Mouse (Mus musculus): ENCODE measurements at regions not wholly inside any gene's neighbourhood (a gene's known extent, or its start where the extent isn't known, plus 50 kb on each side); places are given as distances from the start of the nearest gene placed in this dataset.

- no peak for DNase-seq (ENCODE audit: extremely low spot score in 1 of 2, low spot score in 1 of 2)
Measured at GRCm38 (mm10) chr9:73317048-73317447, 203.8 kb downstream of the Rsl24d1 start.

GRCm38 (mm10) chr9:73319704-73320307 lies 206.6 kb downstream of the Rsl24d1 start:
- no peak for DNase-seq (ENCODE audit: extremely low spot score in 1 of 2, low spot score in 1 of 2)

DNA sequence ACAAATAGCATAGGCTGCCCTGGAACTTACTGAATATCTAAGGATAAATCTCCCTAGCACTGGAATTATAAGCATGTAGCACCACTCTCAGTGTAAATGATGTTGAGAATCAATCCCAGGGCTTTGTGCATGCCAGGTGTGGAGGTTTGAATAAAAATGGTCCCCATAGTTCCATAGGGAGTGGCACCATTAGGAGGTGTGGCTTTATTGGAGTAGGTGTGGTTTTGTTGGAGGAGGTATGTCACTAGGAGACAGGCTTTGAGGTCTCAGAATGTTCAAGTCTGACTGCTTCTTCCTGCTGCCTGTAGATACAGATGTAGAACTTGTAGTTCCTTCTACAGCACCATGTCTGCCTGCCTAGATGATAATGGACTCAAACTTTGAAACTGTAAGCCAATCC lies 217.8 kb downstream of the Rsl24d1 start:
- no peak for DNase-seq (ENCODE audit: extremely low spot score in 1 of 2, low spot score in 1 of 2)

DNA sequence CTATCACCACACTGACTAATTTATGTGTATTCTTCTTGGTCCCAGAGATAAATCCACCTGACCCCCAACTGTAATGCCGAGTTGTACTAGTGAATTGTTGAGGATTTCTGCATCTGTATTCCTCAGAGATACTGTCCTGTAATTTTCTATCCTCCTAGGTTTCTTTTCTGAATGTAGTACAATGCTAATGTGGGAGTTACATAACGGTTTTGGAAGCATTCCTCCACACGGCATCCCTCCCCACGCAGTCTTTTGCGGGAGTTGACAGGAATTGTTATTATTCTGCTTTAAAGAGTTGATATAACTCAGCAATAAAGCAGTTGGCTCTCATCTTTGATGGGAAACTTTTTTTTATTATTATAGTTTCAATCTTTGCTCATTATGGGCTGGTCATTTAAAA lies 222.8 kb downstream of the Rsl24d1 start:
- DNase-seq (ENCODE audit: extremely low spot score in 1 of 2, low spot score in 1 of 2): no peak

- no peak for DNase-seq (ENCODE audit: extremely low spot score in 1 of 2, low spot score in 1 of 2)
Measured at GRCm38 (mm10) chr9:73337045-73337740, 224.0 kb downstream of the Rsl24d1 start.

GRCm38 (mm10) chr9:73355876-73356275 lies 242.7 kb downstream of the Rsl24d1 start:
- no peak for DNase-seq (ENCODE audit: extremely low spot score in 1 of 2, low spot score in 1 of 2)

DNA sequence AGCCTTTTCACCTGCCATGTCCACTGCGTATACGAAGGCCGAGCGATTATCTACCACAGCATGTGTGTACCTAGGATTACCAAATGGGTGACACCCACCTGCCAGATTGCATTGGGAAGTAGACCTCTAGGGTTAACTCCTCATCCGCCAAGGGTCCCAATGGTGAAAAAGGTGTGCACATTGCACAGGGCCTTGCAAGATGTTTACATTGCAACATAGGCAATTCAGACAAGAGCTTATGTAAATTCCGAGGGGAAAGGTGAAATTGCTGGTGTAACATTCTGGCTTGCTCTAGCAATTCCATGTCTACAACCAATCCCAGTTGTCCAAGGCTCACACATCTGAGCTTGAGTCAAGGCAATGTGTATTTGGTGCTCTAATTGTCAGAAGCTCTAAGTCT lies 245.7 kb downstream of the Rsl24d1 start:
- no peak for DNase-seq (ENCODE audit: extremely low spot score in 1 of 2, low spot score in 1 of 2)

GRCm38 (mm10) chr9:73380768-73381167 lies 267.5 kb downstream of the Rsl24d1 start:
- no peak for DNase-seq (ENCODE audit: extremely low spot score in 1 of 2, low spot score in 1 of 2)

- no peak for DNase-seq (ENCODE audit: extremely low spot score in 1 of 2, low spot score in 1 of 2)
Measured at GRCm38 (mm10) chr9:73392036-73392435, 278.8 kb downstream of the Rsl24d1 start.

- DNase-seq (ENCODE audit: extremely low spot score in 1 of 2, low spot score in 1 of 2): no peak
Measured at GRCm38 (mm10) chr9:73413367-73413930, 300.2 kb downstream of the Rsl24d1 start.

DNA sequence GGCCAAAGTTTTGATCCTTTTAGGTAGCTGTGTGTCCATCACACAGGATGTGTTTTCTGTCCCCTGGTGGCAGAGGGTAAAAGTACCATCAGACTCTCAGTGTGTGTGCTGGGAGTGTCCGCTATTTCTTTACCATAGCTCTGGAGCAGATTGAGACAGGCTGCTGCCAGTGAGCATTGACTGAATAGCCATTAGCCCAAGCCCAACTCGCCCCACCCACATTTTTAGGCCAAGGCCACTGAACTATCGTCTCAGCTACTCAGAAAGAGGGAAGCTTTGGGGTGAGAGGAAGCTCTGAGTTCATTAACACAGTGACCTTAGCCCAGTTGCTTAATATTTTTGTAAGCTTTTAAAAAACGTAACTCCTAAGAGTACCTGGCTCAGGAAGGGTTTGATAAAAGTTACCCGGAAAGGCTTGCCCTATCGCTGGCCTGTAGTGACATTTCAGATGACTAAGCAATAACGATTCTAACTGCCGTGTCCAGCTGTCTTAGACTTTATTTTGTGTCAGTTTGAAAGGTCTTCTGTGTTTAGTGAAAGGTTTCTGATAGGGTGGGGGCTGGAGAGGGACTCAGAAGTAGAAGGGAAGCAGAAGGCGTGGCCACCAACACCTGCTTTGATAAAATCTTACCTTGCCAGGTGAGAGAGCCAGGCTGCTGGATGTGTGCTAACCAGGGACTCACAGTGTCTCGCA lies 303.0 kb downstream of the Rsl24d1 start:
- DNase-seq (ENCODE audit: extremely low spot score in 1 of 2, low spot score in 1 of 2): no peak

Data from layer of hippocampus, postnatal 25 days (tissue).